Mouse (Mus musculus): ENCODE measurements around the gene Adamtsl1. TPM values are rescaled to one million over a fixed set of nuclear protein-coding genes. Genes with fewer than 3 reads are reported as not detected.

Adamtsl1 gene
- polyA plus RNA-seq, 1 experiment from 2014 or later: 33.3 TPM

DNA sequence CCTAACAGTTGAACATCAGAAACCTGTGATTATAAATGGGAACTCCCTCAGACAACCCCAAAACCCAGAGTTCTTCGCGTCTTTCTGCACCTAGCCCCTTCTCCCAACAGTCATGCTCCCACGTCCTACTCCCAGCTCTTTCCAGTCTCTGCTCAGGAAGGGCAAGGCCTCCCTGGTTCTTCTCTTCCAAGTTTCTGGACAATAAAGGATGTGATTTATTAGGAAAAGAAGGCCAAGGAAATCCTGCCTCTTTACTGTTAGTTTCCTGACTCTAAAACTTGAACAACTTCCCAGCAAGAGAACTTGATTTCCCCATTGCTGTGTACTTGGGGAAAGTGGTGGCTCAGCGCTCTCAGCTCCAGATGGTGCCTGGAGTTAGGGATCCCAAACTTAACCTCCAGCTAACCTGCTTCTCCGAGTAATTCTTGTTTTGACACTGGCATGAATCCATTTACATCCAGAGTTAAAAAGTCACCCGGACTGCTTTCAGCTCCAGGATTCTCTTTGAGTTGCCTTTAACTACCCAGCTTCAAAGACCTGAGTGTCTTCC lies 823.3 kb downstream of the Adamtsl1 start:
- Histone ChIP-seq H3K4me1 (ENCODE audit: control insufficient read depth, insufficient read depth, low read length) (peaks cover 8% of the 10 kb centered on the region; the same call in 1 of the 2 replicates), H3K36me3 (ENCODE audit: control insufficient read depth, insufficient read depth, low read length) (no peaks in the 10 kb centered on the region), H3K27ac (ENCODE audit: low read length) (peak overlapping the region; percentile 30; the same call in 1 of the 2 replicates), H3K9ac (replicated peaks; ENCODE audit: low read depth, low read length) (no peak overlapping the region), H3K4me3 (ENCODE audit: low read depth, low read length) (no peak overlapping the region), H3K4me2 (replicated peaks; ENCODE audit: low read depth, low read length) (no peak overlapping the region), H3K27me3 (ENCODE audit: control insufficient read depth, insufficient read depth, low read length) (no peaks in the 10 kb centered on the region), H3K9me3 (ENCODE audit: control insufficient read depth, low read depth, low read length) (no peaks in the 10 kb centered on the region)
- no peak for ATAC-seq (ENCODE audit: insufficient number of reproducible peaks, insufficient read depth, low FRiP score, low read depth)
- 38% methylated on average over 6 of the region's 6 CpGs for WGBS

DNA sequence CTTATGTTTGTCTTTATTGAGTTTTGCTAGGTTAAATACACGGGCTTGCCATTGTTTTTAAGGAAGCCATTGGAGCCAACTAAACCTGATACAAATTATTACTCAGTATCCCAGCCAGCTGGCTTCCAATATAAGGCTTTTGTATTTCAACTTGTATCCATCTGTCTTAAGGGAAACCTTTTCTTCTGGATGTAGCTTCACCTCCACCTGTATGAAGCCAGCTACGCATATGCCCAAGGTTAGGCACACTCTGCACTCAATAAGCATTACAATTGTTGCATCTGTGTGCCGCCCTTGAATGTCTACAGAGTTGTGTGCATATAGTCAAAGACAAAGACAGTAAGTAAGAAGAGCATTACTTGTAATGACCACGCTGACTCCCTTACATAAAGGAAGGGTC lies 835.4 kb downstream of the Adamtsl1 start:
- WGBS: 89% methylated on average over 4 of the region's 4 CpGs
- no peak overlapping the region for H3K9ac ChIP-seq (replicated peaks; ENCODE audit: low read depth, low read length)
- H3K4me2 ChIP-seq (replicated peaks; ENCODE audit: low read depth, low read length): no peak overlapping the region
- H3K4me1 ChIP-seq (ENCODE audit: control insufficient read depth, insufficient read depth, low read length): no peaks in the 10 kb centered on the region
- H3K4me3 ChIP-seq (ENCODE audit: low read depth, low read length): no peak overlapping the region
- H3K27me3 ChIP-seq (ENCODE audit: control insufficient read depth, insufficient read depth, low read length): no peaks in the 10 kb centered on the region
- H3K36me3 ChIP-seq (ENCODE audit: control insufficient read depth, insufficient read depth, low read length): no peaks in the 10 kb centered on the region
- ATAC-seq (ENCODE audit: insufficient number of reproducible peaks, insufficient read depth, low FRiP score, low read depth): no peak
- H3K9me3 ChIP-seq (ENCODE audit: control insufficient read depth, low read depth, low read length): no peaks in the 10 kb centered on the region
- no peak overlapping the region for H3K27ac ChIP-seq (ENCODE audit: low read length)

DNA sequence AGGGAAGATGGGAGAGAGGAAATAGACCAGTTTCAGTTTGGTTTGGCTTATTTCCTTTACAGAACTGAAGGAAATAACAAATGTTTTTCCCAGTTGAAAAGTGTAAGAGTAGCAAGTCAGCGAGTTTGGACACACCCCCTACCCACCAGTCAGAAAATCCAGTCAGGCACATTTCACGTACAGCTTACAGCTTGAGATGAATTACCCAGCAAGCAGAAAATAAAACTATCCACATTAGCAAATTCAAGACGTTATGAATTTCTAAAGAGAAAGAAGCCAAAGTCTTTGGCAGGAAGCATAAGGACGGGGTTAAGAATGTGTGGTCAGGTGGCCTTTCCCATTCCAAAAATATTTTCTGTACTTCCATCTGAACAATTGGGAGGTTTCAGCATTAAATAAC lies 838.1 kb downstream of the Adamtsl1 start:
- Histone ChIP-seq H3K27me3 (ENCODE audit: control insufficient read depth, insufficient read depth, low read length) (no peaks in the 10 kb centered on the region), H3K9me3 (ENCODE audit: control insufficient read depth, low read depth, low read length) (no peaks in the 10 kb centered on the region), H3K36me3 (ENCODE audit: control insufficient read depth, insufficient read depth, low read length) (no peaks in the 10 kb centered on the region), H3K4me1 (ENCODE audit: control insufficient read depth, insufficient read depth, low read length) (no peaks in the 10 kb centered on the region), H3K4me3 (ENCODE audit: low read depth, low read length) (no peak overlapping the region), H3K9ac (replicated peaks; ENCODE audit: low read depth, low read length) (no peak overlapping the region), H3K4me2 (replicated peaks; ENCODE audit: low read depth, low read length) (no peak overlapping the region), H3K27ac (ENCODE audit: low read length) (peak overlapping the region; percentile 52; the same call in 1 of the 2 replicates)
- 48% methylated on average over 4 of the region's 4 CpGs for WGBS
- no peak for ATAC-seq (ENCODE audit: insufficient number of reproducible peaks, insufficient read depth, low FRiP score, low read depth)

DNA sequence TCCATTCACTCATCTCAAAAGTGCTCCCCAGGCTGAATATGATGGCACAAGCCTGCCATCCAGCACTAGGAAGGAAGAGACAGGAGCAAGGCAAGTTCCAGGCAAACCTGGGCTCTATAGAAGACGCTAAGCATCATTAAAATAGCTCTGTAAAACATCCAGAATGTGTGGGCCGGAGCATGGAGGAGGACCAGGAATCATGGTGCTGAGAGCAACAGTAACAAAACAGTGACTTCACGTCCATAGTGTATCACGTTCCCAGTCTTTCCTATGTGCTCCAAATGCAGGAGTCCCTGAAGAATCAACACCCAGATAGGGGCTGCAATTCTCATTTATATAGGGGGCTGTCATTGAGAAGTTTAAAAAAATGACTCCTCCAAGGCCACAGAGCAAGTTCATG lies 839.6 kb downstream of the Adamtsl1 start:
- Histone ChIP-seq H3K9ac (replicated peaks; ENCODE audit: low read depth, low read length) (no peak overlapping the region), H3K36me3 (ENCODE audit: control insufficient read depth, insufficient read depth, low read length) (no peaks in the 10 kb centered on the region), H3K4me2 (replicated peaks; ENCODE audit: low read depth, low read length) (no peak overlapping the region), H3K9me3 (ENCODE audit: control insufficient read depth, low read depth, low read length) (no peaks in the 10 kb centered on the region), H3K27me3 (ENCODE audit: control insufficient read depth, insufficient read depth, low read length) (no peaks in the 10 kb centered on the region), H3K27ac (ENCODE audit: low read length) (no peak overlapping the region), H3K4me3 (ENCODE audit: low read depth, low read length) (no peak overlapping the region), H3K4me1 (ENCODE audit: control insufficient read depth, insufficient read depth, low read length) (no peaks in the 10 kb centered on the region)
- WGBS: 89% methylated on average over 4 of the region's 4 CpGs
- ATAC-seq (ENCODE audit: insufficient number of reproducible peaks, insufficient read depth, low FRiP score, low read depth): no peak

DNA sequence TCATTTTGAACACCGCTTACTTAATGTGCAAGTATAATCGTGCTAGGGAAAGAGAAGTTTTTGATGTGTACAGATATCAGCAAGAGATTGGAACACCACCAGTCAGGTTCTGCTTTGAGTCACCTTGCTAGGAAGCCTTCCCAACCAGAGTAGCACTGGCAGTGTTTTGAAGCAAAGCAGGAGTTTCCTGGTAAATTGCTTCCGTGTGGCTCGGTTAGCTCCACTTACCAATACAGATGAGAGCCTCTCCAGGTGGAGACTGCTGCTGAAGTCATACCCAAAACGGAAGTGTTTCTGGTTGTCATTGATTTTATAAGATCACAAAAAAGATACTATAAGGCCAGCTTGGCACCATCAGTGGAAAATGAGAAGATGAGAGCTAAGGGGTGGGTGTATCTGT lies 845.4 kb downstream of the Adamtsl1 start:
- no peak overlapping the region for H3K4me3 ChIP-seq (ENCODE audit: low read depth, low read length)
- no peaks in the 10 kb centered on the region for H3K4me1 ChIP-seq (ENCODE audit: control insufficient read depth, insufficient read depth, low read length)
- no peak for ATAC-seq (ENCODE audit: insufficient number of reproducible peaks, insufficient read depth, low FRiP score, low read depth)
- WGBS: 81% methylated on average over 5 of the region's 5 CpGs
- H3K4me2 ChIP-seq (replicated peaks; ENCODE audit: low read depth, low read length): no peak overlapping the region
- no peak overlapping the region for H3K27ac ChIP-seq (ENCODE audit: low read length)
- no peak overlapping the region for H3K9ac ChIP-seq (replicated peaks; ENCODE audit: low read depth, low read length)
- H3K36me3 ChIP-seq (ENCODE audit: control insufficient read depth, insufficient read depth, low read length): no peaks in the 10 kb centered on the region
- H3K9me3 ChIP-seq (ENCODE audit: control insufficient read depth, low read depth, low read length): no peaks in the 10 kb centered on the region
- H3K27me3 ChIP-seq (ENCODE audit: control insufficient read depth, insufficient read depth, low read length): no peaks in the 10 kb centered on the region

DNA sequence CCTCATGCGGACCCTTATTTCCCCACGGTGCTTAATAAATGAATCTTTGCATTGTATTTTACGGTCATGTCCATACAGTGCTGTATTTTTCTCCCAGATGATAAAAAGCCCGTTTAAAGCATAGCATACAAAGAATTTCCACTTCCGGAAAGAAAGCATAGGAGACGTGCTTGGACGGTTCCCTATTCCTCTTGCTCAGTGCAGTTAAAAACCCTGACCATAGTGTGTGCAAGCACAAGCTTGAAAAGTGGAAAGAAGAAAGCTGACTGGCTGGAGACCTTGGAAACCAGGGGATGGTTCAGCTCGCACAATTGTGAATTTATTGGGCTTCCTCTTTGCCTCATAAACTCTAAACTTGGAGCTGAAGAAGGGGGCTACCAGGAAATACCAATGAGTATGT lies 855.1 kb downstream of the Adamtsl1 start:
- ATAC-seq (ENCODE audit: insufficient number of reproducible peaks, insufficient read depth, low FRiP score, low read depth): no peak
- H3K4me3 ChIP-seq (ENCODE audit: low read depth, low read length): no peak overlapping the region
- no peak overlapping the region for H3K4me2 ChIP-seq (replicated peaks; ENCODE audit: low read depth, low read length)
- H3K27ac ChIP-seq (ENCODE audit: low read length): no peak overlapping the region
- no peaks in the 10 kb centered on the region for H3K27me3 ChIP-seq (ENCODE audit: control insufficient read depth, insufficient read depth, low read length)
- WGBS: 69% methylated on average over 8 of the region's 8 CpGs
- H3K4me1 ChIP-seq (ENCODE audit: control insufficient read depth, insufficient read depth, low read length): no peaks in the 10 kb centered on the region
- no peak overlapping the region for H3K9ac ChIP-seq (replicated peaks; ENCODE audit: low read depth, low read length)
- no peaks in the 10 kb centered on the region for H3K36me3 ChIP-seq (ENCODE audit: control insufficient read depth, insufficient read depth, low read length)
- H3K9me3 ChIP-seq (ENCODE audit: control insufficient read depth, low read depth, low read length): no peaks in the 10 kb centered on the region

DNA sequence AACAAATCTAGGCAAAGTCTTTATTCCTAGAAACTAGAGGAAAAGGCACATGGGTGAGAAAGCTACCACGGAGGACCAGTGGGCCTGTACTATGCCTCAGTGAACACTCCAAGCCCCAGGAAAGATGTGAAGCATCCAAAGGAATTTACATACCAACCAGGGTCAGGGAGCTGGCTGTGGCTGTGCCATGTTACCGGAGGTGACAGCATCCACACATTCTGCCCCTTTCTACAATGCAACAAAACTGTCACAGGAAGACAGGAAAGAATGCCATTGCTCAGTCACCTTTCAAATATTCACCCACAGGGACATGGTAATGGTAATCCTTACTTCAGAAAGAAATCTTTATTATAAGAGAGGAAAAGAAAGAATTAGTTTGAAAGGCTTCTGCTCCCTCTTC lies 859.2 kb downstream of the Adamtsl1 start:
- H3K4me1 ChIP-seq (ENCODE audit: control insufficient read depth, insufficient read depth, low read length): no peaks in the 10 kb centered on the region
- 76% methylated on average over 2 of the region's 2 CpGs for WGBS
- no peak overlapping the region for H3K9ac ChIP-seq (replicated peaks; ENCODE audit: low read depth, low read length)
- H3K27me3 ChIP-seq (ENCODE audit: control insufficient read depth, insufficient read depth, low read length): no peaks in the 10 kb centered on the region
- H3K4me3 ChIP-seq (ENCODE audit: low read depth, low read length): no peak overlapping the region
- no peak overlapping the region for H3K4me2 ChIP-seq (replicated peaks; ENCODE audit: low read depth, low read length)
- no peaks in the 10 kb centered on the region for H3K9me3 ChIP-seq (ENCODE audit: control insufficient read depth, low read depth, low read length)
- no peaks in the 10 kb centered on the region for H3K36me3 ChIP-seq (ENCODE audit: control insufficient read depth, insufficient read depth, low read length)
- H3K27ac ChIP-seq (ENCODE audit: low read length): no peak overlapping the region
- ATAC-seq (ENCODE audit: insufficient number of reproducible peaks, insufficient read depth, low FRiP score, low read depth): no peak

DNA sequence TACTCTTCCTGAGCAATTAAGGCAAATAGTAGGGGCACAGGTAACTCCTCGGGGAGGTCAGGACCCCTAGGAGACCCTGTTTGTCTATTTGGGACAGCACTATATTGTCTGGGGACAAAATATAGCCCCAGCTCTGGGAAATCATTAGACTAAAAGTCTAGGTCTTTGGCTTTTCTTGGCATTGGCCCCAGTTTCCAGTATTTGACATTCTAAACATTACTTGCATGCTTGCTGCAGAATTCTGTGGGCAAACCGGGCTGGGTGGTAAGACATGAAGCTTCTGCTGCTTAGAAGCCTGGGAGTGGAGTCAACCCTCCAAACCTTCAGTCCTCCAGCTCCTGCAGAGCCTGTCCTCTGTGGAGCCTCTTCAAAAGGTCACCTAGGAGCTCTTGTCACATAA lies 869.2 kb downstream of the Adamtsl1 start:
- 54% methylated on average over 2 of the region's 2 CpGs for WGBS
- no peaks in the 10 kb centered on the region for H3K9me3 ChIP-seq (ENCODE audit: control insufficient read depth, low read depth, low read length)
- H3K9ac ChIP-seq (replicated peaks; ENCODE audit: low read depth, low read length): no peak overlapping the region
- no peak overlapping the region for H3K27ac ChIP-seq (ENCODE audit: low read length)
- no peak for ATAC-seq (ENCODE audit: insufficient number of reproducible peaks, insufficient read depth, low FRiP score, low read depth)
- H3K4me1 ChIP-seq (ENCODE audit: control insufficient read depth, insufficient read depth, low read length): no peaks in the 10 kb centered on the region
- no peaks in the 10 kb centered on the region for H3K27me3 ChIP-seq (ENCODE audit: control insufficient read depth, insufficient read depth, low read length)
- H3K4me3 ChIP-seq (ENCODE audit: low read depth, low read length): no peak overlapping the region
- H3K4me2 ChIP-seq (replicated peaks; ENCODE audit: low read depth, low read length): no peak overlapping the region
- H3K36me3 ChIP-seq (ENCODE audit: control insufficient read depth, insufficient read depth, low read length): no peaks in the 10 kb centered on the region

DNA sequence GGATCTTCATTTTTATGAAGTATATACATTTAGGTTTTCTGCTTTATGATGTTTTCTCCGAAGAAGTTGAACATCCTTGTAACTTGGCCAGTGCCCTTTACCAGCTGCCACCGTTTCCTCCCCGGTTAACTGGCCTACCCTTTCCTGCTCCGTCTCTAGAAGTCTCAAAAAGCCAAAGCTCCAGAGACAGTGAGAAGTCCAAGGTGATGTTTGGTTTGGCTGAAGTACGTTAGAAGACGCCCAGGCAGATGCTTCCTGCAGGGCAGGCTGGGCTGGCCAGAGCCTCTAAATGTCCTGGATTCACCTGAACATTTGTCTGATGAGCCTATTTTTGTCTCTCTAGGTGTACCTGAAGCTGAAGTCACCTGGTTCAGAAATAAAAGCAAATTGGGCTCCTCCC lies 871.1 kb downstream of the Adamtsl1 start:
- ATAC-seq (ENCODE audit: insufficient number of reproducible peaks, insufficient read depth, low FRiP score, low read depth): no peak
- Histone ChIP-seq H3K4me1 (ENCODE audit: control insufficient read depth, insufficient read depth, low read length) (no peaks in the 10 kb centered on the region), H3K27ac (ENCODE audit: low read length) (no peak overlapping the region), H3K36me3 (ENCODE audit: control insufficient read depth, insufficient read depth, low read length) (no peaks in the 10 kb centered on the region), H3K27me3 (ENCODE audit: control insufficient read depth, insufficient read depth, low read length) (no peaks in the 10 kb centered on the region), H3K9ac (replicated peaks; ENCODE audit: low read depth, low read length) (no peak overlapping the region), H3K4me2 (replicated peaks; ENCODE audit: low read depth, low read length) (no peak overlapping the region), H3K9me3 (ENCODE audit: control insufficient read depth, low read depth, low read length) (no peaks in the 10 kb centered on the region), H3K4me3 (ENCODE audit: low read depth, low read length) (no peak overlapping the region)
- WGBS: 85% methylated on average over 6 of the region's 6 CpGs
